Mouse (Mus musculus): ENCODE measurements around the gene Agpat4. TPM values are rescaled to one million over a fixed set of nuclear protein-coding genes. Genes with fewer than 3 reads are reported as not detected.
A peak's percentile ranks its signal among the peaks of the same experiment; 100 is the strongest.

Gene Agpat4
- total and polyA plus RNA-seq, 2 experiments from 2014 or later = 47.7 to 58.2 TPM

DNA sequence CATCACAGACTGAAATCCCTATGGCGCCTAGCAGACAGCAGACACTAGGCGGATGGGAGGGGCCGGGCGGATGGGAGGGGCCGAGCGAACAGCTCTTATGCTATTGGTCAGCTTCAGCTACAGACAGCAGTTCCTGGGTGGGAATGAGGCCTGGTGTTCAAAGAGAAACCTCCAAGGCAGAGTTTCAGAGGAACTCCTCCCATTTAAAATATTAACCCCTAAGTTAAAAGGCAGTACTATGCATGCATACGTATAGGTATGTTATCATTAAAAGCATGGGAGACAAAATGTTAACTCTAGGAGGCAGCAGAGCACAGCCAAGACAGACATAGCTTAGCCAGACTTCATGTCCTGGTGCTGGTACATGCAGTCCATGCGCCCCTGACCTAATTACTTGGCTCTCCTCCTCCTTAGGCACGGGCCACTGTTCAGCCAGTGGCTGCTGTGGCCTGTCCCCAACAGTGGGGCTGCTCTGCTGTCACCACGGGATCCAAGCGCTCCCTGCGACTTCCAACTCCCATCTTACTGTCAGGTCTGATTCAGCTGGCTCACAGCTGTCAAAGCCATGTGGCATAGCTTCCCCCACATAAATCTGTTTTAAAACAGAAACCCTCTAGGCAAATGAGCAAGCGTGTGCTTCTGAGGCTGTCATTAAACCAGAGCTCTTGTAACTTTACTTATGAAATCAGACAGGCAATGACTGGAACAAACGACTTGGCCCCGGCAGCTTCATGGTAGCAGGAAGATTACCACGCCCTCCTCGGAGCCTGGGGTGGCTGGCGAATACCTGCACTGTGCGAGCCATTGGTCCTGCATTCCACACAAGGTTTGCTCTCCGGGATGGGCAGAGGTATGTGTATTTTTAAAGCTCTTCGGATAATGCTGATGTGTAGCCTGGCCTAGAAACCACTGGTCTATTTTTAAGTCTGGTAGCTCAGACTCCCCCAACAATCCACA, 147.7 kb downstream of the Agpat4 start:
- Histone ChIP-seq H3K36me3 (ENCODE audit: insufficient read depth, low read length) (peaks cover 16% of the 10 kb centered on the region), H3K4me1 (ENCODE audit: insufficient read depth, low read length) (peaks cover 9% of the 10 kb centered on the region; the same call in 1 of the 2 replicates), H3K27me3 (ENCODE audit: insufficient read depth, low read length) (no peaks in the 10 kb centered on the region), H3K27ac (ENCODE audit: low read depth, low read length) (peak overlapping the region; percentile 62), H3K9ac (replicated peaks; ENCODE audit: low read length, poor library complexity, severe bottlenecking) (no peak overlapping the region), H3K9me3 (ENCODE audit: low read length) (no peaks in the 10 kb centered on the region), H3K4me3 (ENCODE audit: low read depth, low read length) (no peak overlapping the region), H3K4me2 (ENCODE audit: low read depth, low read length, poor library complexity, severe bottlenecking) (no peak overlapping the region; the same call in 1 of the 2 replicates)
- 57% methylated on average over 21 of the region's 21 CpGs for WGBS
- peak; percentile 73 for TF ChIP-seq CTCF (IDR thresholded peaks at IDR 0.05)
- DNase-seq (ENCODE audit: low spot score) (peak; percentile 66), ATAC-seq (ENCODE audit: low FRiP score) (peak; percentile 83)

DNA sequence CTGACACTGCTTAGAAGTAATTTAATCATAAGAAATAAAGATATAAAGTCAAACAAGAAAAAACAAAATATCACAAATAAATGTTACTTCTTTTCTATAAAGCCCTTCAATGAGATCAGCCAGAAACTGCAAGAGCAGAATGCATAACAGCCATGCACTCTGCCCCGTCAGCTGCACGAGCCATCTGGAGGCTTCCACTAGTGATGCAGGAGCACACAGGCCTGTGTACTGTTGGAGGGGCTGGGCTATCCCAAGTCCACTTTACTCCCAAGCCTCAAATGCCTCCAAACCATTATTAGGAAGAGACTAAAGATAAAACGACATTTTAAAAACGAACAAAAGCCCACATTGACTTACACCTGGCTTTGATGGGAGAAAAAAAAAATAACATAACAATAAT, 149.6 kb downstream of the Agpat4 start:
- Histone ChIP-seq H3K4me1 (ENCODE audit: insufficient read depth, low read length) (peaks cover 9% of the 10 kb centered on the region; the same call in 1 of the 2 replicates), H3K27ac (ENCODE audit: low read depth, low read length) (no peak overlapping the region), H3K9ac (replicated peaks; ENCODE audit: low read length, poor library complexity, severe bottlenecking) (no peak overlapping the region), H3K4me2 (ENCODE audit: low read depth, low read length, poor library complexity, severe bottlenecking) (no peak overlapping the region), H3K9me3 (ENCODE audit: low read length) (no peaks in the 10 kb centered on the region), H3K4me3 (ENCODE audit: low read depth, low read length) (no peak overlapping the region), H3K27me3 (ENCODE audit: insufficient read depth, low read length) (no peaks in the 10 kb centered on the region), H3K36me3 (ENCODE audit: insufficient read depth, low read length) (peaks cover 21% of the 10 kb centered on the region)
- TF ChIP-seq CTCF (IDR thresholded peaks at IDR 0.05) = no peak
- 70% methylated on average over 4 of the region's 4 CpGs for WGBS
- peak; percentile 47 for DNase-seq (ENCODE audit: low spot score)
- ATAC-seq (ENCODE audit: low FRiP score) = no peak

DNA sequence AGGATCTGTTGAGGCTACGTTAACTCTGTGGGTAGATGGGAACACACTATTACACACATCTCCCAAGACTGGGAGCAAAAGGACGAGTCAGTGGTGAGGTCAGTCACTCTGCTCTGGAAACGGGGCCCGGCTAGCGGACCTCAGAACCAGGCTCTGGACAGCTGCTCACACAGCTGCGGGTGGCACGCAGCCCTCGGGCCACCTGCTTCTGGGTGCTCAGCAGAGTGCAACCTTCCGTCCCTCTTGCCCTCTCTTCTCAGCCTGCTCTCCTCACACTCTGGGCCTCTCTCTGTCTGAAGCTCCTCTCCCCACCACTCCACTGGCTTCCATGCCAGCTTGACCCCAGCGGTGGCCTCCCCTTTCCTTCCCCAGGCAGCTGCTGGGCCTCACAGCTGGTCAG, 150.0 kb downstream of the Agpat4 start:
- TF ChIP-seq CTCF (IDR thresholded peaks at IDR 0.05) = no peak
- DNase-seq (ENCODE audit: low spot score) = no peak
- Histone ChIP-seq H3K4me2 (ENCODE audit: low read depth, low read length, poor library complexity, severe bottlenecking) (no peak overlapping the region), H3K4me1 (ENCODE audit: insufficient read depth, low read length) (peaks cover 9% of the 10 kb centered on the region; the same call in 1 of the 2 replicates), H3K36me3 (ENCODE audit: insufficient read depth, low read length) (peaks cover 21% of the 10 kb centered on the region), H3K27ac (ENCODE audit: low read depth, low read length) (no peak overlapping the region), H3K9ac (replicated peaks; ENCODE audit: low read length, poor library complexity, severe bottlenecking) (no peak overlapping the region), H3K4me3 (ENCODE audit: low read depth, low read length) (no peak overlapping the region), H3K27me3 (ENCODE audit: insufficient read depth, low read length) (no peaks in the 10 kb centered on the region), H3K9me3 (ENCODE audit: low read length) (no peaks in the 10 kb centered on the region)
- WGBS = 78% methylated on average over 10 of the region's 10 CpGs
- no peak for ATAC-seq (ENCODE audit: low FRiP score)

Other genes starting within 250 kb of the Agpat4 start
- 36.1 and 37.1 TPM in 2 replicates for gene Map3k4, start 200.1 kb downstream of the Agpat4 start, total RNA-seq (2014; rRNA removed)
- 35.1 and 47.9 TPM in 2 replicates for gene Map3k4, start 200.1 kb downstream of the Agpat4 start, polyA plus RNA-seq (2015; fragmentation: Nextera tagmentation; extraction: Ambion mirVana)